Mouse (Mus musculus): ENCODE results near the gene Naip1.
"Not testable (repeated sequence)": the region's sequence is repeated elsewhere in the genome, so short reads cannot be mapped to it uniquely, and the experiment has no call there.

The Naip1 gene

DNA sequence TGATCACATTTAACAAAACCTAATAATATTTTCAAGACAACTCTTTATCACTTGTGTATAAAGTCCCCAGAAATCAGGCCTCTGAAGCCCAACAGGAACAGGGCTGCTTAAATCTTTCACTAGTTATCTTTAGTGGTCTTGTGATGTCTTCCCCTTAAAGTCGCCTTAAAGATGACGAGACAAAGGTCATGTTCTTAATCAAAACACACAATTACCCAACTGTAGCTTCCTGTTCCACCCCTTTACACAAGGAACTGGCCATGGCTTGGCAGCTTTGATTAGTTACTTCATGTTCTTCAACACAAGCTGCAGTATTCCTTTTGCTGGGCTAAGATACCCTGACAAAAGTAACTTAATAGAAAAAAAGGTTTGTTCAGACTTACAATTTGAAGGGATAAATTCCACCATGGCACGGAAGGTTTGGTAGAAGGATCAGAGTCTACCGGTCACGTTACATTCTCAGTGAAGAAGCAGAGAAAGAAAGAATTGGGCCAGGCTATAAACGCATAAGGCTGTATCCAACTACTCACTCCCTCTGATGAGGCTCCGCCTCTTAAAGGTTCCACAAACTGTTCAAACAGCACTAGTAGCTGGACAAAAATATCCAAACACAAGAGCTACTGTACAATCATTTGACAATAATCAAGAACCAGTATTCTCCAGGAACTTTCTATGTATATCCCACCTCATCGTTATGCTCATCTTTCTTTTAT lies at the start of gene Naip1:
Gene Naip1, minus strand, starts transcription at position 455 of the 713 bp plus-strand sequence.
- not testable (repeated sequence) for DNase-seq

DNA sequence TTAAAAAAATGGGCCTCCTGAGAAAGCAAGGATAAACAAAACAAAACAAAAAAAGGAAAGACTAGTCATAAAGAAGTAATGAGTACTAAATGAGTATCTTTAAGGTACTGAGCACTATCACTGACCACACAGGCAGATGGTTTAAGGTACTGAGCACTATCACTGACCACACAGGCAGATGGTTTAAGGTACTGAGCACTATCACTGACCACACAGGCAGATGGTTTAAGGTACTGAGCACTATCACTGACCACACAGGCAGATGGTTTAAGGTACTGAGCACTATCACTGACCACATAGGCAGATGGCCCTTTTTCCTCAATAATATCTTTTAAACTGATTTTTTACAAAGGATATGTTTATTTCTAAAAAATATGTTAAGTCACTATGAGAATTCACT lies 47.0 kb upstream of the Naip1 start:
- DNase-seq = not testable (repeated sequence)

DNA sequence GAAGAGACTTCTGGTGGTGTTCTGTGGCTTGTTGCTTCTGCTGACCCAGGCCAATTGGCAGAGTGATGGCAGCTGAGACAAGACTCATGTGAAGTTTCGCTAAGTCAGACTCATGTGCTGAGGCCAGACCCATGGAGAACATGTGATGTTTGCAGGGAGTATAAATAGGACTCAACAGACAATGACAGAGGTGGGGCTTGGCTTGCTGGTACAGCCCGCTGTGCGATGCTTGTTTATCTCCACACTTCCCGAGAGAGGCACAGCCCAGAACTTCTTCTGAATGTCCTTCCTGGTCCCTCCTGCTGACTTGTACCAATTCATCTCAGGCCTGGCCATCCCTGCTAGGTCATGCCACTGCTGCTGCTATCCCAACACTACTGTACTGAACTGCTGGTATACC lies 42.7 kb upstream of the Naip1 start:
- DNase-seq = no peak

DNA sequence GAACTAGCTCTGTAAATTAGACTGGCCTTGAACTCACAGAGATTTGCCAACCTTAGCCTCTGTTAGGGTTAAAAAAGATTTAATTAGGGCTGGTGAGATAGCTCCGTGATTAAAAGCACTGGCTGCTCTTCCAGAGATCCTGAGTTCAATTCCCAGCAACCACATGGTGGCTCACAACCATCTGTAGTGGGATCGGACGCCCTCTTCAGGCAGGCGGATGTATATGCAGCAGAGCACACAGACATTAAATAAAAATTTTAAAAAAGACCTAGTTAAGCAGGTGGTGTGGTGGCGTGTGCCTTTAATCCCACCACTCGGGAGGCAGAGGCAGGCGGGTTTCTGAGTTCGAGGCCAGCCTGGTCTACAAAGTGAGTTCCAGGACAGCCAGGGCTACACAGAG lies 41.7 kb upstream of the Naip1 start:
- DNase-seq = not testable (repeated sequence)

- no peak for DNase-seq
Measured at GRCm38 (mm10) chr13:100493313-100493712, 40.6 kb upstream of the Naip1 start.

DNA sequence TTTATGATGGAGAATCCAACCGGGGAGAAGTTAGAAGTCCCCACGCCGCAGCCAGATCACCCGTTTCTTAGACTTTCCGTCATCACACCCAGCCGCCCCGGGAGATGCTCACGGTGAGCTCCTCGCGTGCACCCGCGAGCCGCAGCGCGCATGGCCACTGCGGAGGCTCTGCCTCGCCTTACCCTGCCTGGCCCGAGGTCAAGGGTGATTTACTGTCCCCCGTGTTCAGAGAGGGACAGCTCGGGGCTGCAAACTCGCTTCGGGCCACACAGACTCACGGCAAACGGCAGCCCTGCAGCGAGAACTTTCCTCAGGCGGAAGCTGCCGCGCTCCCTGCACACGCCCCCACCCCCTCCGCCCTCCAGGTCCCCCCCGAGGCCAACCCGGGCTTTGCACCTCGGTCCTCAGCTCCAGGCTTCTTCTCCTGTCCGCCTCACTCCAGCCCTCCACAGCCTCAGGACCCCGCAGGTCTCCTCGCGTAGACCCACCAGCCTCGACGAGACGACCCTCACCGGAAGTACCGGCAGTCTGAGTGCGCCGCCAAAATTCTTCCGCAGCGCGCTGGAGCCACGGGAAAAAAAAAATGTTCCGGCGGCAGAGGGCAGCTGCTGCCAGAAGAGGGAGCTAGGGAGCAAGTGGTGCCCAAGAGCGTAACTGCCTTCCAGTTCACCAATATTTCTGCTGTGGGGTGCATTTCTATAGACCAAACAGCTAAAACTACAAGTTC lies 39.6 kb upstream of the Naip1 start, which contains the start of gene Gtf2h2:
Gene Gtf2h2, minus strand, starts transcription at position 519 of the 727 bp plus-strand sequence.
- peak; percentile 90 for DNase-seq

DNA sequence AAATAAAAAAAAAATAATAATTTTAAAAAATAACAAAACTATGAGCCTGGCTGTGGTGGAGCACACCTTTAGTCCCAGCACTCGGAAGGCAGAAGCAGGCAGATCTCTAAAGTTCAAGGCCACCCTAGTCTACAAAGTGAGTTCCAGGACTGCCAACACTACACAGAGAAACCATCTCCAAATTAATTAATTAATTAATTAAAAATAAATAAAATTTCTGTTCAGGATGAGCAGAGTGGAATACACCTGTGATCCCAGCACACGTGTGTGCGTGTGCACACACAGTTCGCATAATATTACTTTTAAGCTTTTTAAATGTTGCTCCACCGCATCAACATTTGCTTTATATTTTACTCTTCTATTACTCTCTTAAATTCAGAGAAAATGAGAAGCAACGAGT lies 39.0 kb upstream of the Naip1 start:
- no peak for DNase-seq

DNA sequence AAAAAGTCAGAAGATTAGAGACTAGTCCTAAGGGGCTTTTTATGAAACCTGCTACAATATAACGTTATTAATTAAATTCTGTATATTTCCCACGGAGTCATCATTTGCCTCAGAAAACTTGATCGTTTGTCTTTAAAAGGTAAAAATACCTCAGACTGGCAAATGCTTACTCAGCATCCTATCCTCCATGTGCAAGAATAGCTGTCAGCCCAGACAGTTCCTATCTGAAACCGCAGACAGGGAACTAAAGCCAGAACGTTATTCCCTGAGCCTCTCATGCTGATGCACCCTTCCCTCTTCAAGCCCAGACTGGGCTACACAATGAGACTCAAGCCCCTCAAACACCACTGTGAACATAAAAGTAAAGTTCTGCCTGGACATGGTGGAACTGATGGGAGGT lies 37.8 kb upstream of the Naip1 start:
- DNase-seq = no peak

DNA sequence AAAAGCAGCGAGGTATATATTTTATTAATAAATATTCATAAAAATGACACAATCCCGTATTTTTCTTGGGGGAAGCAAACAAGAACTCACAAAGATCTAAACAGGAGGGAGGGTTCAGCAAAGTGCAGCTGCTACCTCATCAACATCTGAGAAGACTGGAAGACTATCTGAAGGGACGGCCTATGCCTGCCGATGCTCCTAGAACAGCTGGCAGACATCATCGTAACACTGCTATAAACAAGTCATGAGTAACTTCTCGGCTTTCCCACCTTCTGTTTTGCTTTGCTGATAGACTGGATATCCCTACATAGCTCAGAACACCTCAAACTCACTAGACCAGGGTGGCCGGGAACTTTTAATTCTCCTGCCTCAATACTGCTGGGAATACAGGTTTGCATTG lies 30.9 kb upstream of the Naip1 start:
- no peak for DNase-seq

DNA sequence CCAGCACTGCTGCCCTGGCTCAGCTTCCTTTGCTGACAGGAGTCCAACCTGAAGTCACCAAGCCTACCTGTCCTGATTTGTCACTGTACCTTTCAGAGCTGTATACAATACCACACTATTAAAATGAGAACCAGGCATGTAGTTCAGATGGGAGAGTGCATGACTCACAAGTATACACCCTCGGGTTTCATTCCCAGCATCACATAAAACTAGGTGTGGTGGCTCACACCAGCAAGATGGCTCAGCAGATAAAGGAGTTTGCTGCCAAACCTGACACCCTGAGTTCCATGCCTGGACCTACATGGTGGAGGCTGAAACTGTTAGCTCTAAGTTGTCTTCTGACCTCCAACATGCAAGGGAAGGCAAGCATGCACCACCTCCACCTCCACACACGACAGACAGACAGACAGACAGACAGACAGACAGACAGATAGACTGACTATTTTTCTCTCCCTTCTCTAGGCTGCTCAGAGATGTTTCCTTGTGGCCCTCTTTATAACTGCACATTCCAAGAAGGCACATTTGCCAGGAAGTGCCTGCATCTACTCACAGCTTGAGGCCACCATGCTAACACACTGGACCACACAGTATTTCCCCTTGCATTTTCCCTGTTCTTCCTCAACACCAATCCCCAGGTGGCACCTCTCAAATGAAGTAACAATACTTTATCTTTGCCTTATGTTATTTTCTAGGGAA lies 11.0 kb upstream of the Naip1 start:
- DNase-seq = no peak

GRCm38 (mm10) chr13:100461336-100461735 lies 8.7 kb upstream of the Naip1 start:
- DNase-seq = no peak

- DNase-seq = no peak
Measured at GRCm38 (mm10) chr13:100449495-100449894, 3.2 kb downstream of the Naip1 start.

DNA sequence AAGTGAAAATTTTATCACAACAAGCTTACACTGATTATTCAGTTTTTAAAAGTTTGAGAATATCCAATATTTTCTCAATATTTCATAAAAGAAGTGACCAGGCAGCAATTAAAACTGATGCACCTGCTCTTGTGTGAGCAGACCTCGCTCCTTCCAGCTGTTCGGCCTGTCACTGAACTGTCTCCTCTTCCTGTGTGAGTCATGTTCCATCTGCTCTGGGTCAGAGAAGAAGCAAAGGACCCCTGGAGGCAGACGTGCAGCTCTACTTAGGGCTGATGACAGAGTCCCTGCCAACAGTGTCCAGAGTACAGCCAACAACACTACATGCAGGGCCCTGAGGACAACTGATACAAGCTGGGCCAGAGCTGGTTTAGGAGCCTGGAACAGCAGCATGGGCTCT lies 12.6 kb downstream of the Naip1 start:
- DNase-seq = no peak

- DNase-seq = no peak
Measured at GRCm38 (mm10) chr13:100438701-100439100, 14.0 kb downstream of the Naip1 start.

- DNase-seq = no peak
Measured at GRCm38 (mm10) chr13:100437322-100437825, 15.3 kb downstream of the Naip1 start.

GRCm38 (mm10) chr13:100436556-100437163 lies 16.0 kb downstream of the Naip1 start:
- not testable (repeated sequence) for DNase-seq

DNA sequence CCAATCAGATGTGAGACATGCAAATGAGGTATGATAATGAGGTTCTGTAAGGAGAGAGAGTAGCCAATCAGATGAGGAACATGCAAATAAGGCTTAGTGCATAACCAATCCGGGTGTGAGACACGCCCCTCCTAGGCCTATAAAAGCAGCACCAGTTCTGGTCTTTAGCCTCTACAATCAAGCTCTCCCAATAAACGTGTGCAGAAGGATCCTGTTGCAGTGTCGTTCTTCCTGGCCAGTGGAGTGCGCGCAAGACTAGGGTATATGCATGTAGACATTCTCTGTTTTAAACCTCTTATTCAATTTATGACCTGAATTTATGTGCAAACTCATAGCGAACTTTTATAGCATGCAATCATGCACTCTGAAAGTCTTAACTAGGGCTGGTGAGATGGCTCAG lies 32.7 kb downstream of the Naip1 start:
- DNase-seq = not testable (repeated sequence)

GRCm38 (mm10) chr13:100414428-100414827 lies 38.2 kb downstream of the Naip1 start:
- no peak for DNase-seq

GRCm38 (mm10) chr13:100409825-100410224 lies 42.8 kb downstream of the Naip1 start:
- DNase-seq = no peak

DNA sequence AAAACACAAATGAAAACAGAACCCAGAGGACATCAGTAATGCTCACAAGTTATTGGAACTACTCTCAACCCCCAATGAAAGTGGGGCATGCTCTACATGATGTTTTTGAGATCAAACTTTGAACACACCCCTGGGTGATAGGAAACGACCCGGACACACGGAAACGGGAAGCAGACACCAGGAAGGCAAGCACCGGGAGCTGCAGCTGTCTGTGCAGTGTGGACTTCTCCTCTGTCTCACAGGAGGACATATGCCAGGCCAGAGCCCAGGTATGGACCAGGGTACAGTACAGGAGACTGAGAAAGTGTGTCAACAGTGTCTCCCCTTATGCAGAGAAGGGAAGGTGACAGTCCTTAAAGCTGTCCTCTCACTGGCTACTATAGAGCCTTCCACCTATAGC lies 43.5 kb downstream of the Naip1 start:
- DNase-seq = no peak

DNA sequence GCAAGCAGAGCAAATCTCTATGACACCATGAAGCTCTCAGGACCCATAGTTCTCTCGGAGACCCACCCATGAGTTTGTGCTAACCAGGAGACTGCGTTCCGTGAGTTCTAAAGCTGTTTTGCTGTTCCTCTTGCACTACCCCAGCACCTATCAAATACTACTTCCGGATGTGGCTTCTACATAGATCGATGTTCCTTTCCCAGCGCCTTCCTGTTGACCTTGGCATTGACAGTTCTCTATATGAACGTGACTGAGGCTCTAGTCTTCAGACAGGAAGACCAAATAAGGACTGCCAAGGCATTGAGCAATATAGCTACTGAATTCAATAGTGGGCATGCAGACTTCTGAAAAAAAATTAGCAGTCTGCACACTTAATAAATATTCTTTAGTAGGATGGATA lies 44.4 kb downstream of the Naip1 start:
- no peak for DNase-seq

DNA sequence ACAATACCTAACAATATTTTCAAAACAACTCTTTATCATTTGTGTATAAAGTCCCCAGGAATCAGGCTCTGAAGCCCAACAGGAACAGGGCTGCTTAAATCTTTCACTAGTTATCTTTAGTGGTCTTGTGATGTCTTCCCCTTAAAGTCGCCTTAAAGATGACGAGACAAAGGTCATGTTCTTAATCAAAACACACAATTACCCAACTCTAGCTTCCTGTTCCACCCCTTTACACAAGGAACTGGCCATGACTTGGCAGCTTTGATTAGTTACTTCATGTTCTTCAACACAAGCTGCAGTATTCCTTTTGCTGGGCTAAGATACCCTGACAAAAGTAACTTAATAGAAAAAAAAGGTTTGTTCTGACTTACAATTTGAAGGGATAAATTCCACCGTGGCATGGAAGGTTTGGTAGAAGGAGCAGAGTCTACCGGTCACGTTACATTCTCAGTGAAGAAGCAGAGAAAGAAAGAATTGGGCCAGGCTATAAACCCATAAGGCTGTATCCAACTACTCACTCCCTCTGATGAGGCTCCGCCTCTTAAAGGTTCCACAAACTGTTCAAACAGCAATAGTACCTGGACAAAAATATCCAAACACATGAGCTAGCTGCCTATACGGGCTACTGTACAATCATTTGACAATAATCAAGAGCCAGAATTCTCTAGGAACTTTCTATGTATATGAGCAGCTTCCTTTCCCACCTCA lies 49.6 kb downstream of the Naip1 start:
- DNase-seq = not testable (repeated sequence)

All from embryo, embryonic 11 days (tissue).